Mouse (Mus musculus) heart, postnatal 10 days (tissue): ENCODE data around the gene Mylk. TPM values are rescaled to one million over a fixed set of nuclear protein-coding genes. Genes with fewer than 3 reads are reported as not detected.

ENCODE experiments used
- total RNA-seq, 2 experiments: library from RNA; stranded (reverse); gene quantifications; 2 replicates each; pipeline ENCODE4 v1.2.3; 2021

Gene Mylk
- total RNA-seq, 2 experiments from 2014 or later: 38.2 to 41.8 TPM

Other genes with a start within 250 kb of the Mylk start
- gene Kalrn, start 171.7 kb upstream of the Mylk start, total RNA-seq: 10 to 100 TPM; 30.7 to 35.7 TPM
- gene Ropn1, start 95.3 kb upstream of the Mylk start, total RNA-seq: not detected
- 1 to 10 TPM; 3.8 to 5.3 TPM for gene Ccdc14, start 54.6 kb upstream of the Mylk start, total RNA-seq